Mouse (Mus musculus): ENCODE data around the gene Ogg1. TPM values are rescaled to one million over a fixed set of nuclear protein-coding genes. Genes with fewer than 3 reads are reported as not detected.

Gene Ogg1
- polyA plus RNA-seq, 1 experiment = 0.56 TPM

- TF ChIP-seq GATA1 (IDR thresholded peaks at IDR 0.05; ENCODE audit: low read length) = no peak
- no peak for TF ChIP-seq TAL1 (IDR thresholded peaks at IDR 0.05; ENCODE audit: low read length)
- peaks cover 10% of the 10 kb centered on the region for H3K27me3 ChIP-seq (ENCODE audit: control insufficient read depth)
- no peaks in the 10 kb centered on the region for H3K9me3 ChIP-seq (ENCODE audit: control insufficient read depth, low read length)
- H3K4me1 ChIP-seq (ENCODE audit: control insufficient read depth) = peaks cover 17% of the 10 kb centered on the region
- H3K36me3 ChIP-seq (ENCODE audit: control insufficient read depth) = peaks cover 5% of the 10 kb centered on the region; the same call in 1 of the 2 replicates
- H3K4me3 ChIP-seq (replicated peaks) = no peak overlapping the region
These were observed 14.8 kb downstream of the Ogg1 start for GRCm38 (mm10) chr6:113341574-113341973.

DNA sequence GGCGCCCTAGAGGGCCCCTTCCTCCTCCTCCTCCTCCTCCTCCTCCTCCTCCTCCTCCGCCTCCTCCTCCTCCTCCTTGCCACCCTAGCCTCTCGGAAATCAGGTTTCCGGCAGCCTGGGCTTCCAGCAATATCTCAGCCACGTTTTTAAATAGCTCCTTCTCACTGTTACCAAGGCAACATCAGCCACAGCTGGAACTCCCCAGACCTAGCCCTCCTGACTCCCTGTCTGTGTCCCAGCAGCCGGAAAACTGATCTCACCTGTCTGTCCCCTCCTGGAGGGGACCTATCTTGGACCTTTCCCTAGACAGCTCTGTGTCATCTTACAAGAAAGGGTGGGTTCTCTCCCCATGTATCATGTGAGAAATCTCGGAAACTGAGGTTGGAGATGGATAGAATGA, 15.5 kb downstream of the Ogg1 start:
- H3K36me3 ChIP-seq (ENCODE audit: control insufficient read depth) = peaks cover 3% of the 10 kb centered on the region; the same call in 1 of the 2 replicates
- H3K4me1 ChIP-seq (ENCODE audit: control insufficient read depth) = peaks cover 14% of the 10 kb centered on the region
- no peaks in the 10 kb centered on the region for H3K9me3 ChIP-seq (ENCODE audit: control insufficient read depth, low read length)
- H3K4me3 ChIP-seq (replicated peaks) = no peak overlapping the region
- H3K27me3 ChIP-seq (ENCODE audit: control insufficient read depth) = peaks cover 10% of the 10 kb centered on the region
- no peak for TF ChIP-seq TAL1 (IDR thresholded peaks at IDR 0.05; ENCODE audit: low read length)
- TF ChIP-seq GATA1 (IDR thresholded peaks at IDR 0.05; ENCODE audit: low read length) = no peak

- TF ChIP-seq TAL1 (IDR thresholded peaks at IDR 0.05; ENCODE audit: low read length) (no peak), GATA1 (IDR thresholded peaks at IDR 0.05; ENCODE audit: low read length) (no peak)
- Histone ChIP-seq H3K27me3 (ENCODE audit: control insufficient read depth) (peaks cover 10% of the 10 kb centered on the region), H3K4me1 (ENCODE audit: control insufficient read depth) (peaks cover 14% of the 10 kb centered on the region), H3K9me3 (ENCODE audit: control insufficient read depth, low read length) (no peaks in the 10 kb centered on the region), H3K36me3 (ENCODE audit: control insufficient read depth) (no peaks in the 10 kb centered on the region; the same call in 1 of the 2 replicates), H3K4me3 (replicated peaks) (peak within 1 kb of the TSS; percentile 59)
These were observed 16.7 kb downstream of the Ogg1 start, which contains the start of gene Camk1 for GRCm38 (mm10) chr6:113343177-113344092. Camk1 (minus strand) TSS chr6:113343984.

DNA sequence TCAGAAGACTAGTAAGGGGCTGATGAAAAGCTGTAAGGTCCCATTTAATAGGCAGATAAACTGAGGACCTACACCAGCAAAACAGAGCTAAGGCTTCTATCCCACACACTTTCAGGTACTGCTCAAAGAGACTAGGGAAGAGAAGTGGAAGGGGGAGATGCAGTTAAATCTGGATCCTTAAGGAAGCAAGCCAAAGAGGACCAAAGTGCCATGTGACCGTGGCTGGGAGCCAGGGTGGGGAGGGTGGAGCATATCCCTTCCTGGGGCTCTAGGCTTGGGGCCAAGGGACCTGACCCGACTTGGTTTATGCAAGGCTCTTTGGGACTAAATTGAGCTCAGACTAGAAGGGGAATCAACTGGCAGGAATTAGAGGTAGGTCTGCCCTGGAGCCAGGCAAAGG, 17.5 kb downstream of the Ogg1 start:
- H3K4me1 ChIP-seq (ENCODE audit: control insufficient read depth) = peaks cover 14% of the 10 kb centered on the region
- no peaks in the 10 kb centered on the region for H3K9me3 ChIP-seq (ENCODE audit: control insufficient read depth, low read length)
- H3K27me3 ChIP-seq (ENCODE audit: control insufficient read depth) = peaks cover 10% of the 10 kb centered on the region
- no peak for TF ChIP-seq GATA1 (IDR thresholded peaks at IDR 0.05; ENCODE audit: low read length)
- no peak for TF ChIP-seq TAL1 (IDR thresholded peaks at IDR 0.05; ENCODE audit: low read length)
- H3K4me3 ChIP-seq (replicated peaks) = no peak overlapping the region
- no peaks in the 10 kb centered on the region; the same call in 1 of the 2 replicates for H3K36me3 ChIP-seq (ENCODE audit: control insufficient read depth)

DNA sequence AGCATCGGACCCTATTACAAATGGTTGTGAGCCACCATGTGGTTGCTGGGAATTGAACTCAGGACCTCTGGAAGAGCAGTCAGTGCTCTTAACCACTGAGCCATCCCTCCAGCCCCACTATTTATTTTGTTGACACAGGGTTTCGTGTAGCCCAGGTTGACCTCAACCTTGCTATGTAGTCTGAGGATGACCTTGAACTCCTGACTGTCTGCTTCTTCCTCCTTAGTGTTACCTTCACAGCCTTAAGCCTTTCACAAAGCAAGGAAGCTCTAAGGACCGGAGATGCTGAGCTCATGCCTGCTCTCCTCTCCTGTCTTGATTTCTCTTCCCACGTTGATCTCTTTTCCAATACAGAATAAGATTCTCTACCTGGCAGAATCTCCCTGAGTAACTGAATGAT, 20.1 kb downstream of the Ogg1 start:
- H3K4me1 ChIP-seq (ENCODE audit: control insufficient read depth) = peaks cover 14% of the 10 kb centered on the region
- TF ChIP-seq GATA1 (IDR thresholded peaks at IDR 0.05; ENCODE audit: low read length) (no peak), TAL1 (IDR thresholded peaks at IDR 0.05; ENCODE audit: low read length) (no peak)
- peaks cover 10% of the 10 kb centered on the region for H3K27me3 ChIP-seq (ENCODE audit: control insufficient read depth)
- H3K9me3 ChIP-seq (ENCODE audit: control insufficient read depth, low read length) = no peaks in the 10 kb centered on the region
- no peaks in the 10 kb centered on the region for H3K36me3 ChIP-seq (ENCODE audit: control insufficient read depth)
- no peak overlapping the region for H3K4me3 ChIP-seq (replicated peaks)

DNA sequence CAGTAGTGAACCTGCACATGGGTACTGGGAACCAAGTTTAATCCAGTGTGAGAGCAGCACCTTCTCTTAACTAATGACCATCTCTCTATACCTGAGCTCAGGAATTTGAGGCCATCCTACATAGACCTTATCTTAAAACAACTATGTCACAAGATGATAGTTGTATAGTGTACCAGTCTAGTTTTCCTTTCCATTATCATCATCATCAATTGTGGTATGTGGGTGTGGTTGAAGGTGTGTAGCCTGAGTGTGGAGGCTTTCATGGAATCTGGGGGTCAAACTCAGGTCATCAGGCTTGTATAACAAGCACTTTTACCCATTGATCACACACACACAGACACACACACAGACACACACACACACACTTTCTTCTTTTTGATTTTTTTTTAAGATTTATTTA, 23.8 kb downstream of the Ogg1 start:
- Histone ChIP-seq H3K9me3 (ENCODE audit: control insufficient read depth, low read length) (no peaks in the 10 kb centered on the region), H3K27me3 (ENCODE audit: control insufficient read depth) (peaks cover 2% of the 10 kb centered on the region), H3K4me1 (ENCODE audit: control insufficient read depth) (no peaks in the 10 kb centered on the region)

GRCm38 (mm10) chr6:113351161-113351560, 24.4 kb downstream of the Ogg1 start:
- no peaks in the 10 kb centered on the region for H3K36me3 ChIP-seq (ENCODE audit: control insufficient read depth)
- H3K9me3 ChIP-seq (ENCODE audit: control insufficient read depth, low read length) = no peaks in the 10 kb centered on the region
- no peak for TF ChIP-seq TAL1 (IDR thresholded peaks at IDR 0.05; ENCODE audit: low read length)
- TF ChIP-seq GATA1 (IDR thresholded peaks at IDR 0.05; ENCODE audit: low read length) = no peak
- H3K4me1 ChIP-seq (ENCODE audit: control insufficient read depth) = no peaks in the 10 kb centered on the region
- no peak overlapping the region for H3K4me3 ChIP-seq (replicated peaks)
- H3K27me3 ChIP-seq (ENCODE audit: control insufficient read depth) = peaks cover 2% of the 10 kb centered on the region

More for the DNA sequence above, 23.8 kb downstream of the Ogg1 start:
- Histone ChIP-seq H3K36me3 (ENCODE audit: control insufficient read depth) (no peaks in the 10 kb centered on the region), H3K4me3 (replicated peaks) (no peak overlapping the region)
- no peak for TF ChIP-seq TAL1 (IDR thresholded peaks at IDR 0.05; ENCODE audit: low read length)

DNA sequence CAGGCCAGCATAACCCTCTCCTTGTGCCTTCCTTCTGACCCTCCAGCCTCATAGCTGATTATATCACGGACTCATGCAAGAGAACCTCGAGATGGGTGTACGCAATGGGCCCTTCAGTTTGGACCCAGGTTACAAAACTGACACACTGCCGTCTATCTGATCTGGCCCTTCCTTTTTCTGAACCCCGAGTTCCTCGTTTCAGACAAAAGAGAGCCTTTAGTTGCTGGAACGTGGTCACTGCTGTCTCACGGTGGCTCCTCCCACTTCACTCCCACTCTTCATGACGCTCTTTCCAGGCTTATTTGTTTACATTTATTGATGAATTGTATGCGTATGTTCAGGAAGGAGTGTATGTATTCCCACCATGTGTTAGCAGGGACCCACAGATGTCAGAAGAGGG, 24.9 kb downstream of the Ogg1 start:
- Histone ChIP-seq H3K36me3 (ENCODE audit: control insufficient read depth) (no peaks in the 10 kb centered on the region), H3K4me1 (ENCODE audit: control insufficient read depth) (no peaks in the 10 kb centered on the region), H3K9me3 (ENCODE audit: control insufficient read depth, low read length) (no peaks in the 10 kb centered on the region), H3K4me3 (replicated peaks) (no peak overlapping the region), H3K27me3 (ENCODE audit: control insufficient read depth) (peaks cover 2% of the 10 kb centered on the region)
- TF ChIP-seq TAL1 (IDR thresholded peaks at IDR 0.05; ENCODE audit: low read length) (no peak), GATA1 (IDR thresholded peaks at IDR 0.05; ENCODE audit: low read length) (no peak)

- H3K27me3 ChIP-seq (ENCODE audit: control insufficient read depth) = peaks cover 2% of the 10 kb centered on the region
- H3K4me3 ChIP-seq (replicated peaks) = no peak overlapping the region
- H3K36me3 ChIP-seq (ENCODE audit: control insufficient read depth) = no peaks in the 10 kb centered on the region
- no peaks in the 10 kb centered on the region for H3K4me1 ChIP-seq (ENCODE audit: control insufficient read depth)
- TF ChIP-seq TAL1 (IDR thresholded peaks at IDR 0.05; ENCODE audit: low read length) (no peak), GATA1 (IDR thresholded peaks at IDR 0.05; ENCODE audit: low read length) (no peak)
- no peaks in the 10 kb centered on the region for H3K9me3 ChIP-seq (ENCODE audit: control insufficient read depth, low read length)
These were observed 26.0 kb downstream of the Ogg1 start for GRCm38 (mm10) chr6:113352820-113353219.
